Mouse (Mus musculus) effector memory CD4-positive, alpha-beta T cell, adult 7 months (primary cell): Measurements from ENCODE around the gene Ttc24. TPM values are rescaled to one million over a fixed set of nuclear protein-coding genes. Genes with fewer than 3 reads are reported as not detected.

Experiments used
- polyA plus RNA-seq: library from polyadenylated mRNA; unstranded; fragments of 100-300 nt; shearing (Covaris generic); gene quantifications from one replicate; pipeline ENCODE4 v1.2.1, GENCODE M21; 2017

Ttc24 gene
- polyA plus RNA-seq = not detected

DNA sequence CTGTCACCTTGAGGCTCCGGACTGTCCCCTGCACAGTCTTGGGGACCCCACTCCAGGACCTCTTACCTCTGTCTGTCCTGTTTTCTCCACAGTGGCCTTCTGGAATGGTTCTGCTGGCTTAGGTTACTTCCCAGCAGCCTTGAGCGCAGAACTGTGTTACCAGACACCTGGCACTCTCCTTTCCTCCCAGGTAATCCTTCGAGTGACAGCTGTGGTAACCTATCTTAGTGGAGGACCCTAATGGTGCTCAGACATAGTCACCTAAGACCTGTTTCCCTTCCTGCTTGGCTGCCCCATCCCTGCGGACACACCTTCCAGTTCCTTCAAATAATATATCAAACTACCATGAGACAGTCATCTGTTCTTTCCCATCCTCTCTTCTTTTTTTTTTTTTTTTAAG, at the start of gene Ttc24:
Gene Ttc24 (minus strand): TSS at position 101 of the 400 bp plus-strand sequence.

DNA sequence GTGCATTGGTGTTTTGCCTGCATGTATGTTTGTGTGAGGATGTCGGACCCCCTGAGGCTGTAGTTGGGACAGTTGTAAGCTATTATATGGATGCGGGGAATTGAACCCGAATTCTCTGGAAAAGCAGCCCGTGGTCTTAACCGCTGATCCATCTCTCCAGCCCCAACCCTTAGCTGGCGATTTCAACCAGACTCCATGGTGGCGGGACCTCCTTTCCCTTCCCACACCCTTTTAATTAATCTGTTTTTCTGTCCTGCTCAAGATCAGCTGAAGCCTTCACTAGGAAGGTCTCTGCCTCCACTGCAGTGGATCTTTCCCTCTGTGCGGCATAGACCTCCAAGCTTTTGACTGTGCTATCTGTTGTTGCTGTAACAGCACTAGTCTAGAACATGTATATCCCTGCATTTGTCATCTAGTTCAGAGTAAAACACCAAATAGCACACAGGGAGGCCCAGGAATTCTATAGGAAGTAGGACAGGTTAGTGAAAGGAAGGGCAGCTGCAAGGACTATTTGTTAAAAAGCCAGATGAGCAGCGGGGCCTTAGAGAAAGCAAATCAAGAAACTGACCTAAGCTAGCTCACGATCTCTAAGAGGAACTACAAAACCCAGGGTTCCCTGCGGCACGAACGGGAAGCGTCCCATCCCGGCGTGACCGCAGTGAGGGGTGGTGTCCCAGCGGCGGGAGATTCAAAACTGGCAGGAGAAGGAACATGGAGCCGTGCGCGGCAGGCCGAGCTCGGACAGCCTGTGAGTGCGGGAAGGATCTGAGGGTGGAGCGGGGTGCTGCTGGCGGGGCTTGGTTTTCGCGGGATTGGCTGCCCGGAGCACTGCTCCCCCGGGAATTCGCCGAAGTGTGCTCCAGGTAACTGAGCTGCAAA, 3.5 kb upstream of the Ttc24 start, which contains the start of gene Iqgap3:
Gene Iqgap3 (plus strand): TSS at position 627 of the 879 bp plus-strand sequence.

DNA sequence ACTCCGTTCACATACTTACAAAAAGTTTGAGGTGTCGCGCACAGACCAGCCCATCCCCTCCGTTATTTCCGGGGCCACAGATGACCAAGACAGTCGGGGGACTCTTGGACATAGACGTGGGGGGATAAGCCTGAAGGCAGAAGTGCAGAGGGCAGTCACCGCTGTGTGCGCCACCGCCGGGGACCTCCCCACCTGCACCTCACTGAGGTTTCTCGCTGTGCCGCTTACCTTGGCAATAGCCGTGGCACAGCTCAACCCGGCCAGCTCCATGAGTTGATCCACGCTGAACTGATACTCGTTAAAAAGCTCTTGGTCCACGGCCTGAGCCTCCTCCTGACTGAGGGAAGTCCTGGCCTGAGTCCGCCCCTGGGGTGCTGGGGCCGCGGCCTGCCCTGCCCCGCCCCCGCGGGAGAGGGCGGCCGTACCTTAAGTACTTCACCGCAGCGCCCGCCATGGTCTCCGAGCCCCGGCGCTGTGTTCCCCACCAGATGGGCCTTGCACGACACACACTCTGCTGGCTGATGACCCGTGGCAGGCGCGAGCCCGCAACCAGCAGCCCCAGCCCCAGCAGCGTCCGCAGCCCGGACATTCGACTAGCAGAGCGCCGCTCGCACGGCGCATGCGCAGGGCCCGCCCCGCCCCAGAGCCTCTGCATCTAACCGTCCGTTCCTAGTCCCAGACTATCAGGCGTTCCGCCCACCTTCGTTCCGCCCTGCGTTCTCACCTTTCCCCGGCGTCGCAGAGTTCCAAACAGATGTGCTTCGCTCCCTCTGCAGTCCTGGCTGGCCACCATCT, 20.0 kb downstream of the Ttc24 start, which contains the start of gene Naxe:
Gene Naxe (minus strand): TSS at position 594 of the 795 bp plus-strand sequence.

DNA sequence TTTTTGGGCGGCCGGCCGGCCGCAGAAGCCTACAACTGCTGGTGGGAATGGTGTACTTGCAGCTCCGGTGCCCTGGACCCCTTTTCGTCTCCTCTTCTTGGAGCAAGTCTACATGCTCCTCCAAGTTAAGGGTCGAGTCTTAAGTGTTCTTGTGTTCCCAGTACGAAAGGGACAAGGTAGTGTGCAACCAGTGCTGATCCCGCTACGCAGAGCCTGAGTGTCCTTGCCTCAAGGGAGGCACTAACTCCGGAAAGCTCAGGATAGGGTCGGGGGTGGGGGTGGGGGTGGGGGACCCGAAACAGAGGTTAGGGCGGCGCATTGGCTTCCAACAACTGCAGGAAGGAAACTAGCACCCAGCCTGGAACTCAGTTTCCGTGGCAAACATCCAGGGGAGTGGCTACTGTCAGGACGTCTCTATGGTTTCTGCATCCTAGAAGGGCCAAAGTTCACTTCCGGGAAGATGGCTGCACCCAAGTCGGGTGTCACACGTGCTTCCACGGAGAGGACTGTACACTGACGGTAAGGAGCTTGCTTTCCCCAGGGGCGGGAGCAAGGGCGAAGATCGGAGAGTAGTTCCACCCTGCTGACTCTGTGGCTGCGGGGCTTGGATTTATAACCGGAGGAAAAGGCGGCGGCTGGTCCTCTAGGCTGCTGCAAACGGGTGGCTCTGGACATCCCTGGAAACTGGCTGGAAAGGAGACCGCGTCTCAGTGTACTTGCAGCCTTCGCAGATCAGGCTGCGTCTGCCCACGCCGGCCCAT, 35.3 kb downstream of the Ttc24 start, which contains the start of gene Gpatch4:
Gene Gpatch4 (plus strand): TSS at position 448 of the 761 bp plus-strand sequence.

DNA sequence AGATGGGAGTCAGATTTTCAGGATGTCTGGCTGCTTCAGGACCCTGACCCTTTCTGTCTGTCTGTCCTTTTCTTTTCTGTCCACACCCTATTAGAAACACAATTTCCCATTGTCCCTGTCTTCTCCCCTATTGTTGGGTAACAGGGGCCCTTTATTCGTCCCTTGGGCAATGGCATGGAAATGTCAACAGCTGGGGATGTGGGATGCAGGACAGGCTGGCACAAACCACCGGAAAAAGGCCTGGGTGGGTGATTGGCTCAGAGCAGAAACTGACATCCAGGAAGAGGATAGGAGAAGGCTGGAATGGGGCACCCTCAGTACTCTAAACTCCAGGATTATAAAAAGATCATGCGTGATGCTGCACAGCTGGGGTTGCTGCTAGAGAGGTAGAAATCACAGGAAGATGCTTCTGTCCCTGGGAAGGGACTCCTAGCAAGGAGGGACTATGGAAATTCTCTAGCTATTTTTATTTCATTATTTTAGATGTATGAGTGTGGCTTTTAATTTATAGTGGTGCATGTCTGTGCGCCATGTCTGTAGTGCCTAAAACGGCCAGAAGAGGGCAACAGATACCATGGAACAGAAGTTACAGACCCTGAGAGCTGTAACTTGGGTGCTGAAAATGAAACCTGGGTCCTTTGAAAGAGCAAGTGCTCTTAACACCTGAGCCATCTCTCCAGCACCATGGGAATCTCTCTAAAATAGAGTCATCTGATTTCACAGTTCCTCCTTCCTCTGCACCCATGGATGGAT, 50.5 kb downstream of the Ttc24 start, which contains the start of gene Hapln2:
Gene Hapln2 (minus strand): TSS at position 150 of the 753 bp plus-strand sequence.

Other genes with a start within 250 kb of the Ttc24 start
- 505 TPM for gene Sh2d2a, start 231.5 kb downstream of the Ttc24 start, polyA plus RNA-seq
- gene Prcc, start 192.7 kb downstream of the Ttc24 start, polyA plus RNA-seq = 11.7 TPM
- 142 TPM for gene Hdgf, start 172.0 kb downstream of the Ttc24 start, polyA plus RNA-seq
- gene Mrpl24, start 158.8 kb downstream of the Ttc24 start, polyA plus RNA-seq = 136 TPM
- gene Isg20l2, start 148.0 kb downstream of the Ttc24 start, polyA plus RNA-seq = 31.6 TPM
- 17.3 TPM for gene Rrnad1, start 147.6 kb downstream of the Ttc24 start, polyA plus RNA-seq
- not detected for gene Crabp2, start 129.6 kb downstream of the Ttc24 start, polyA plus RNA-seq
- 0.37 TPM for gene Nes, start 107.2 kb downstream of the Ttc24 start, polyA plus RNA-seq
- gene Bcan, start 78.1 kb downstream of the Ttc24 start, polyA plus RNA-seq = not detected
- gene Hapln2, start 50.7 kb downstream of the Ttc24 start, polyA plus RNA-seq = not detected
- gene Gpatch4, start 35.2 kb downstream of the Ttc24 start, polyA plus RNA-seq = 12.0 TPM
- gene Naxe, start 19.8 kb downstream of the Ttc24 start, polyA plus RNA-seq = 47.5 TPM
- 0.30 TPM for gene Iqgap3, start 3.7 kb upstream of the Ttc24 start, polyA plus RNA-seq
- 168 TPM for gene Mef2d, start 64.1 kb upstream of the Ttc24 start, polyA plus RNA-seq
- not detected for gene Rhbg, start 176.4 kb upstream of the Ttc24 start, polyA plus RNA-seq
- gene Gm38392, start 208.9 kb upstream of the Ttc24 start, polyA plus RNA-seq = not detected
- 4.1 TPM for gene Tsacc, start 218.7 kb upstream of the Ttc24 start, polyA plus RNA-seq
- gene Cct3, start 218.8 kb upstream of the Ttc24 start, polyA plus RNA-seq = 309 TPM
- gene Glmp, start 246.7 kb upstream of the Ttc24 start, polyA plus RNA-seq = 191 TPM